Mouse (Mus musculus) stomach, embryonic 16.5 days (tissue): ENCODE results near the gene Gm19426. TPM values are rescaled to one million over a fixed set of nuclear protein-coding genes. Genes with fewer than 3 reads are reported as not detected.

Experiments
- ATAC-seq: fragments of 200-750 bp; cut with Nextera tagmentation; 2 replicates; pipeline ENCODE4 v1.8.0; 2017; ENCODE audit warnings: moderate number of reproducible peaks, moderate TSS enrichment; ENCODE audit not compliant: insufficient read depth, low FRiP score
- H3K27ac ChIP-seq: fragments of 300-500 bp; sonication (generic); 2 replicates; pipeline ENCODE4 v1.5.1; 2014; ENCODE audit warnings: low read length
- H3K27me3 ChIP-seq: fragments of 300-500 bp; sonication (generic); 2 replicates; pipeline ENCODE4 v1.6.1; 2014; ENCODE audit warnings: low read length, control low read depth, mixed read lengths; ENCODE audit not compliant: control insufficient read depth, insufficient read depth
- H3K36me3 ChIP-seq: fragments of 300-500 bp; sonication (generic); 2 replicates; pipeline ENCODE4 v1.6.1; 2014; ENCODE audit warnings: low read length; ENCODE audit not compliant: control insufficient read depth, insufficient read depth
- H3K4me1 ChIP-seq: fragments of 300-500 bp; sonication (generic); 2 replicates; pipeline ENCODE4 v1.6.1; 2014; ENCODE audit warnings: low read length, control low read depth, mixed read lengths; ENCODE audit not compliant: control insufficient read depth, insufficient read depth
- H3K4me2 ChIP-seq: fragments of 300-500 bp; sonication (generic); 2 replicates; pipeline ENCODE4 v1.6.1; 2014; ENCODE audit warnings: low read depth, low read length, mixed read lengths
- H3K4me3 ChIP-seq: fragments of 300-500 bp; sonication (generic); replicated peaks from 2 replicates; pipeline ENCODE4 v1.5.1; 2014; ENCODE audit warnings: mild to moderate bottlenecking, low read length
- H3K9ac ChIP-seq: fragments of 300-500 bp; sonication (generic); 2 replicates; pipeline ENCODE4 v1.6.1; 2014; ENCODE audit warnings: low read length
- H3K9me3 ChIP-seq: fragments of 300-500 bp; sonication (generic); replicated peaks from 2 replicates; pipeline ENCODE4 v1.6.1; 2016; ENCODE audit warnings: low read length, control low read depth; ENCODE audit not compliant: control insufficient read depth
- WGBS: fragments of 180-500 bp; shearing (Covaris S2); extraction: QIAGEN DNeasy Blood & Tissue Kit; methylation state at CpG from one replicate; pipeline ENCODE4 v1.1.7; 2014; 5-methylcytosine and 5-hydroxymethylcytosine counted together
- polyA plus RNA-seq: library from polyadenylated mRNA; unstranded; fragments of >200 nt; fragmentation: Nextera tagmentation; extraction: Ambion mirVana; gene quantifications from 2 replicates; pipeline ENCODE4 v1.2.1, GENCODE M21; 2015

The Gm19426 gene
- polyA plus RNA-seq, 1 experiment from 2014 or later = 5.7 TPM

DNA sequence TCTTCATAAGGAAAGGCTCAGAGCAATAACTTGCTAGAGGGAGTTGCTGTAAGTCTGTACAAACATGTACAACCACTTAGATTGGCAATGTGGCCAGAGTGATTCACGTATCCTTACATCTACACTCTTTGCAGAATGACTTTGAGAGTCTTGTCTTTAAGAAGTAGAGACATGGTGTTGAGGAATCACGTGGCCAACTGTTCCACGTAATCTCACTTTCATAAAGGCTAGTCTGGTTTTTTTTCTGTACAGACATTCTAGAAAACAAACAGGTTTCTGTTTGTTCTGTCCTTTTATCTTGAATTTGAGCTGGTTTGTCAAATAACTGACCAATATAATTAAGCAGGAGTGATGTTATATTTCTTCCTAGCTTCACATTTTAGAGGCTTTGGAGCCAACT lies 17.9 kb upstream of the Gm19426 start:
- no peak for ATAC-seq
- no peak overlapping the region for H3K4me2 ChIP-seq

DNA sequence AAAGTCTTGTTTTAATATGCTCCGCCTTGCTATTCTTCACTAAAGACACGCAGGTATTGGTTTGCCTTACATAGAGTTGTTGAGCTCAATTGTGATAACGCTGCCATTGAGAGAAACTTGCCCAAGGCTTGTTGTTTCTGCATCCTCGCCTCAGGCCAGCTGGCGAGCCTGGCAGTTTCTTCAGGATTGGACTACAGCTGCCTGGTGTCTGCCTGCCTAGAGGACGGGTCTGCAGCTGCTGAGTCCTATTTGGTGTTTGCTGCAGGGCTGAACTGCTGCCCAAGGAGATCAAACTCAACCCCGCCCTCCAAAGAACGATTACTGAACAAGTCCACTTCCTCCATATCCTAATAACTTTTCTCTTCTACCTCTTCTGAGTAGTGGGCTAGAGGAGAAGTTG lies 17.3 kb upstream of the Gm19426 start:
- H3K36me3 ChIP-seq = no peaks in the 10 kb centered on the region
- H3K4me1 ChIP-seq = no peaks in the 10 kb centered on the region
- no peaks in the 10 kb centered on the region for H3K27me3 ChIP-seq
- H3K9ac ChIP-seq = no peak overlapping the region
- H3K27ac ChIP-seq = no peak overlapping the region
- no peak for ATAC-seq
- no peak overlapping the region for H3K4me3 ChIP-seq
- WGBS = 67% methylated on average over 8 of the region's 8 CpGs
- no peak overlapping the region for H3K4me2 ChIP-seq
- no peaks in the 10 kb centered on the region for H3K9me3 ChIP-seq

More for the DNA sequence above, 17.9 kb upstream of the Gm19426 start:
- Histone ChIP-seq H3K27ac (no peak overlapping the region), H3K9me3 (no peaks in the 10 kb centered on the region), H3K4me1 (no peaks in the 10 kb centered on the region), H3K4me3 (no peak overlapping the region), H3K36me3 (no peaks in the 10 kb centered on the region), H3K9ac (no peak overlapping the region), H3K27me3 (no peaks in the 10 kb centered on the region)
- 67% methylated on average over 3 of the region's 3 CpGs for WGBS

DNA sequence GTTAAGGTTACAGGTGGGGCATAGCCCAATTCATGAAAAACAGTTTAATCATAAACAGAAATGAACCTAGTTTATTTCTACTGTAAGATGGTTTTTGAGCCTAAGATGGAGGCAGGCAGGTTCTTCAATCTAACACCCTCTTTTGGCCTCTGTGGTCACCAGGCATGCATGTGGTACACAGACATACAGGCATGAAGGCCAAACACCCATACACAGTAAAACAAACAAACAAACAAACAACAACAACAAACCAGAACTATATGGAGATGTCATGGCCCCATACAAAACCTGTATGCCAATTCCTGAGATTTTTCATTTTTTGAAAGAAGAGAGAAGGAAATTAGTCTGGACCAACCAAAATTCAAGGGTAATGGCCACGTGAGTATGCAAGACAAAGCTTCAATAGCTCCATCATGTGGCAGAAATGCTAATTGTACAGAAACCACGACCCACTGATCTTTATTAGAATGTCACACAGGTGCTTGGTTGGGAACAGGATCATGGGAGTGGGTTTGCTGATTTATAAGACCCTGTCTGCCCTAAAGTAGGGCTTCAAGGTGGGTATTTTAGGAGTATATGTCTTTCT lies 15.2 kb upstream of the Gm19426 start:
- WGBS = 3% methylated on average over 2 of the region's 2 CpGs
- no peak overlapping the region for H3K4me3 ChIP-seq
- H3K36me3 ChIP-seq = no peaks in the 10 kb centered on the region
- no peak overlapping the region for H3K9ac ChIP-seq
- no peaks in the 10 kb centered on the region for H3K9me3 ChIP-seq
- H3K27me3 ChIP-seq = no peaks in the 10 kb centered on the region
- no peaks in the 10 kb centered on the region for H3K4me1 ChIP-seq
- no peak overlapping the region for H3K4me2 ChIP-seq
- H3K27ac ChIP-seq = no peak overlapping the region
- no peak for ATAC-seq

- WGBS = 62% methylated on average over 7 of the region's 7 CpGs
- Histone ChIP-seq H3K36me3 (no peaks in the 10 kb centered on the region), H3K9me3 (no peaks in the 10 kb centered on the region), H3K4me3 (no peak overlapping the region), H3K4me2 (no peak overlapping the region), H3K27ac (no peak overlapping the region), H3K27me3 (no peaks in the 10 kb centered on the region), H3K9ac (no peak overlapping the region), H3K4me1 (no peaks in the 10 kb centered on the region)
- no peak for ATAC-seq
Observed at GRCm38 (mm10) chr2:84757026-84757682, 13.7 kb upstream of the Gm19426 start.

DNA sequence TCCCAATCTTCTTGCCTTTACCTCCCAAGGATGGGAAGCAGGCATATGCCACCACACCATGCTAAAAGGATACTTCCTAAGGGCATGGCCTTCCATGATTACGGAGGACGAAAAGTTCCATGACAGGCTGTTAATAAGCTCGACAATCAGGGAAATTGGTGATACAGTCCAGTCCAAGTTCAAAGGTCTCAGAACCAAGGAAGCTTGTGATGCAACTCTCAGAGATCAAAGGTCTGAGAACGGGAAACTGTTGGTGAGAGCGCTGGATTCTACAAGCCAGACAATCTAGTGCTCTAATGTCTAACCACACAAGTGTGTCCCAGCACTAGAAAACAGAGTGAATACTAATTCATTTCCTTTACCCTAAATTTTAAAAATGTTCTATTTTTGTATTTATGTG lies 12.8 kb upstream of the Gm19426 start:
- Histone ChIP-seq H3K9me3 (no peaks in the 10 kb centered on the region), H3K9ac (no peak overlapping the region), H3K4me1 (no peaks in the 10 kb centered on the region), H3K27me3 (no peaks in the 10 kb centered on the region), H3K27ac (no peak overlapping the region), H3K4me3 (no peak overlapping the region), H3K4me2 (no peak overlapping the region), H3K36me3 (no peaks in the 10 kb centered on the region)
- WGBS = 74% methylated on average over 5 of the region's 5 CpGs
- no peak for ATAC-seq

DNA sequence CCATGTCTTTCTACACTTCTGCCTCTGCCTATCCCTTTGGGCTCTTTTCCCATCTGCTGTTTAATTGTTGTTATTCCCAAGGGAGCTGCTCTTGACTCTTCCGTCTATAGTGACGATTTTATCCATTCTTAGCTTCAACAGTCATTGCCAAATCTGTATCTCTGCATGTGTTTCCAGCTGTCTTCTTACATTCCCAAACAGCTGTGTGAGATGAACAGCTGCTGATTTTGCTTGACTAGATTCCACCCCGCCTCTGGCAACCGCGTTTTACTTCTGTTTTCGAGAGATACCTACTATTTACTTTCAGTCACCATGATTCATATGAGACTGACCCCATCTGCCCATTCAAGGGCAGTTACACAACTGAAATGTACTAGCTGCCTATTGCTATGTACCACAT lies 6.7 kb upstream of the Gm19426 start:
- no peak overlapping the region for H3K27ac ChIP-seq
- no peak overlapping the region for H3K9ac ChIP-seq
- no peaks in the 10 kb centered on the region for H3K27me3 ChIP-seq
- H3K4me3 ChIP-seq = no peak overlapping the region
- 31% methylated on average over 6 of the region's 6 CpGs for WGBS
- ATAC-seq = peak; percentile 25; the same call in 1 of the 2 replicates
- H3K4me1 ChIP-seq = no peaks in the 10 kb centered on the region
- no peaks in the 10 kb centered on the region for H3K36me3 ChIP-seq
- no peaks in the 10 kb centered on the region for H3K9me3 ChIP-seq
- H3K4me2 ChIP-seq = no peak overlapping the region

DNA sequence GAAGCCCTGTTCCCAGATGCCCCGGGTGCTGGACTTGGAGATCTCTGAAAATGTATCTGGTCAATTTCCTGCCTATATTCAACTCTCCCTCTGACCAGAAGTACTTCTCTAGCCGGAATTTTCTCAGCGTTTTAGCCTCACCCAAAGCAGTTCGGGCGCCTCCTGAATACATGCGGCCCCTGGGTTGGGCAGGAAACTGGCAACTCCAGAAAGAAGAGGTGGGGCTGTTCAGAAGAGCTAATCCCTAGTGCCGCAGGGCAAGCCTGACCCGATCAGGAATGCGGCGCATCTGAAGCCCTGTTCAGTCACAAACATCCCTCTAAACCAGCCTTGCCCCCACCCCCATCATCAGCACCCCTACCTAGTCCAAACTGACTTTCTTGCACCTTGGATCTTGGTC lies 671 bp upstream of the Gm19426 start:
- Histone ChIP-seq H3K9ac (peak overlapping the region; percentile 97), H3K36me3 (0 out of 2 replicates have a peak, but pooled peaks cover 4% of the 10 kb centered on the region), H3K27me3 (no peaks in the 10 kb centered on the region), H3K4me2 (peak overlapping the region; percentile 78), H3K9me3 (no peaks in the 10 kb centered on the region), H3K27ac (peak overlapping the region; percentile 99), H3K4me3 (peak overlapping the region; percentile 71), H3K4me1 (peaks cover 37% of the 10 kb centered on the region)
- peak; percentile 45 for ATAC-seq
- 2% methylated on average over 10 of the region's 10 CpGs for WGBS

DNA sequence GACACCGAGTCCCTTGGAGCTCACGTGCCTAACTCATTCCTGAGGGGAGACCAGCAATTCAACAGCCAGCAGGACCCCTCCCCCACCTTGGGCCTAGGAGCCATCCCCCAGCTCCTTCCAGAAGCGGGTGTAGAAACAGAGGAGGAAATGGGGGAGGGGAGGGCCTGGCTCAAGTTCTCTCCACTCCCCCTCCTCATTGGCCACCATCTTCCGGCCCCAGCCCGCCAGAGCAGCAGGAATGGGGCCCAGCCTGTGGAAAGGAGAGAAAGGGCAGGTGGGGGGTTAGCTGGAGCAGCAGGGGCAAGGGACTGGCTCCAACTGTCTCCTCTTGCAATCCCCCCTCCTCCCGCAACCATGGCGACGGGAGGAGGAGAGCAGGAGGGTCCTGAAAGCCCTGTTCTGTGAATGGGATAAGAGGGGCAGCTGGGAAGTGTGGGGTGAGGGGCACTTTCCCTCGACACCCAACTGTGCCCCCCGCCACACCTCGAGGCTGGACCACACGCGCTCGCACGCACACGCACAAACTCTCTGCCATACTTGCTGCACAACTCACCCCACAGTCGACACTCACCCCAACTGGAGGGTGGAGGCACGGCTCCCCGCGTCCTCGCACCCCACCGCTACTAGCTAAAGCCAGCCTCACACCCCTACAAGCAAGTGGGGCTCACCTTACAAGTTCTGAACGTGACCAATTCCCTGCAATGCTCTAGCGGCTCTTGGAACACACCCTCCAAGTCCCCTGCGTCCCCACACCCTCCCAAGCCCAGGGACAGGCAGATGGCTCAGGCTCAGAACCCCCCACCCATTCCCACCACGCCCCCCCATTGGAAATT lies 788 bp downstream of the Gm19426 start:
- ATAC-seq = peak; percentile 35
- Histone ChIP-seq H3K4me2 (peak overlapping the region; percentile 78), H3K27me3 (no peaks in the 10 kb centered on the region), H3K4me1 (peaks cover 52% of the 10 kb centered on the region), H3K4me3 (peak overlapping the region; percentile 71), H3K36me3 (0 out of 2 replicates have a peak, but pooled peaks cover 4% of the 10 kb centered on the region), H3K9me3 (no peaks in the 10 kb centered on the region), H3K27ac (peak overlapping the region; percentile 99), H3K9ac (peak overlapping the region; percentile 97)
- under 1% methylated on average over 24 of the region's 26 CpGs for WGBS
